Mouse (Mus musculus) heart, embryonic 14.5 days (tissue): ENCODE measurements around the gene Nubp1. TPM values are rescaled to one million over a fixed set of nuclear protein-coding genes. Genes with fewer than 3 reads are reported as not detected.

Experiments used
- ATAC-seq: fragments of 200-750 bp; cut with Nextera tagmentation; 2 replicates; pipeline ENCODE4 v1.8.0; 2017; ENCODE audit warnings: low read depth, moderate TSS enrichment; ENCODE audit not compliant: insufficient number of reproducible peaks, insufficient read depth, low FRiP score
- H3K27ac ChIP-seq, 2 experiments: fragments of 200-500 bp in 1 of 2; fragments of 300-500 bp in 1 of 2; sonication (generic) in 1 of 2; replicated peaks in 1 of 2; 2 replicates each; pipeline ENCODE4 v1.5.1; 2012 to 2014; ENCODE audit warnings: low read depth in 2 of 2, low read length in 2 of 2, control low read depth in 1 of 2, mild to moderate bottlenecking in 1 of 2, mixed read lengths in 1 of 2; ENCODE audit not compliant: control insufficient read depth in 1 of 2, insufficient read depth in 1 of 2
- H3K27me3 ChIP-seq: fragments of 300-500 bp; sonication (generic); 2 replicates; pipeline ENCODE4 v1.6.1; 2014; ENCODE audit warnings: mild to moderate bottlenecking, low read length, control low read depth; ENCODE audit not compliant: control insufficient read depth, insufficient read depth
- H3K36me3 ChIP-seq: fragments of 300-500 bp; sonication (generic); 2 replicates; pipeline ENCODE4 v1.6.1; 2014; ENCODE audit warnings: mild to moderate bottlenecking, control low read depth, low read length, mixed read lengths; ENCODE audit not compliant: control insufficient read depth, insufficient read depth
- H3K4me1 ChIP-seq, 2 experiments: fragments of 200-500 bp in 1 of 2; fragments of 300-500 bp in 1 of 2; sonication (generic) in 1 of 2; 2 replicates each; pipeline ENCODE4 v1.6.1; 2012 to 2014; ENCODE audit warnings: low read length in 2 of 2, control low read depth in 1 of 2, mixed read lengths in 1 of 2; ENCODE audit not compliant: control insufficient read depth in 2 of 2, insufficient read depth in 2 of 2
- H3K4me2 ChIP-seq: fragments of 300-500 bp; sonication (generic); 2 replicates; pipeline ENCODE4 v1.6.1; 2014; ENCODE audit warnings: mild to moderate bottlenecking, low read length
- H3K4me3 ChIP-seq, 2 experiments: fragments of 200-500 bp in 1 of 2; fragments of 300-500 bp in 1 of 2; sonication (generic) in 1 of 2; 2 replicates each; pipeline ENCODE4 v1.5.1; 2012 to 2014; ENCODE audit warnings: low read length in 2 of 2, mild to moderate bottlenecking in 2 of 2, control low read depth in 1 of 2, low read depth in 1 of 2, moderate library complexity in 1 of 2; ENCODE audit not compliant: control insufficient read depth in 1 of 2, insufficient read depth in 1 of 2
- H3K9ac ChIP-seq: fragments of 300-500 bp; sonication (generic); 2 replicates; pipeline ENCODE4 v1.6.1; 2014; ENCODE audit warnings: mild to moderate bottlenecking, low read length
- H3K9me3 ChIP-seq: fragments of 300-500 bp; sonication (generic); 2 replicates; pipeline ENCODE4 v1.6.1; 2016; ENCODE audit warnings: low read length, control low read depth; ENCODE audit not compliant: control insufficient read depth
- WGBS: fragments of 180-500 bp; shearing (Covaris S2); extraction: QIAGEN DNeasy Blood & Tissue Kit; methylation state at CpG from one replicate; pipeline ENCODE4 v1.1.7; 2014; 5-methylcytosine and 5-hydroxymethylcytosine counted together
- polyA plus RNA-seq: library from polyadenylated mRNA; unstranded; fragments of >200 nt; fragmentation: Nextera tagmentation; extraction: Ambion mirVana; gene quantifications from 2 replicates; pipeline ENCODE4 v1.2.1, GENCODE M21; 2014

Gene Nubp1
- polyA plus RNA-seq, 1 experiment from 2014 or later, result 33.7 TPM

GRCm38 (mm10) chr16:10453872-10454582 lies 42.3 kb downstream of the Nubp1 start:
- no peak overlapping the region for H3K4me3 ChIP-seq
- no peak for ATAC-seq
- 76% methylated on average over 6 of the region's 6 CpGs for WGBS
- H3K36me3 ChIP-seq, result no peaks in the 10 kb centered on the region
- no peaks in the 10 kb centered on the region for H3K27me3 ChIP-seq
- H3K27ac ChIP-seq, result no peak overlapping the region
- no peaks in the 10 kb centered on the region for H3K9me3 ChIP-seq
- no peak overlapping the region for H3K4me2 ChIP-seq
- H3K9ac ChIP-seq, result no peak overlapping the region
- H3K4me1 ChIP-seq, result peaks cover 16 to 20% of the 10 kb centered on the region in 2 experiments

GRCm38 (mm10) chr16:10454583-10454974 lies 42.8 kb downstream of the Nubp1 start:
- no peak overlapping the region for H3K27ac ChIP-seq
- no peaks in the 10 kb centered on the region for H3K9me3 ChIP-seq
- no peak overlapping the region for H3K9ac ChIP-seq
- H3K27me3 ChIP-seq, result no peaks in the 10 kb centered on the region
- no peak overlapping the region for H3K4me2 ChIP-seq
- WGBS, result 75% methylated on average over 3 of the region's 3 CpGs
- no peak overlapping the region for H3K4me3 ChIP-seq
- ATAC-seq, result no peak
- peaks cover 16 to 20% of the 10 kb centered on the region in 2 experiments for H3K4me1 ChIP-seq
- H3K36me3 ChIP-seq, result no peaks in the 10 kb centered on the region

- Histone ChIP-seq H3K27ac (no peak overlapping the region), H3K4me1 (peaks cover 0 to 2% of the 10 kb centered on the region in 2 experiments; a peak in 1 of 4 replicates), H3K4me2 (no peak overlapping the region), H3K4me3 (no peak overlapping the region), H3K9me3 (no peaks in the 10 kb centered on the region), H3K27me3 (no peaks in the 10 kb centered on the region), H3K36me3 (no peaks in the 10 kb centered on the region), H3K9ac (no peak overlapping the region)
- 67% methylated on average over 2 of the region's 2 CpGs for WGBS
- no peak for ATAC-seq
These were observed 48.4 kb downstream of the Nubp1 start for GRCm38 (mm10) chr16:10460188-10460587.

GRCm38 (mm10) chr16:10461178-10461577 lies 49.4 kb downstream of the Nubp1 start:
- peaks cover 0 to 5% of the 10 kb centered on the region in 2 experiments; a peak in 2 of 4 replicates for H3K4me1 ChIP-seq
- H3K27ac ChIP-seq, result no peak overlapping the region
- no peak overlapping the region for H3K4me3 ChIP-seq
- H3K9ac ChIP-seq, result no peak overlapping the region
- no peaks in the 10 kb centered on the region for H3K36me3 ChIP-seq
- 44% methylated on average over 2 of the region's 2 CpGs for WGBS
- H3K27me3 ChIP-seq, result no peaks in the 10 kb centered on the region
- no peak for ATAC-seq
- H3K9me3 ChIP-seq, result no peaks in the 10 kb centered on the region
- no peak overlapping the region for H3K4me2 ChIP-seq

GRCm38 (mm10) chr16:10465011-10465681 lies 53.4 kb downstream of the Nubp1 start:
- Histone ChIP-seq H3K36me3 (no peaks in the 10 kb centered on the region), H3K4me1 (peaks cover 0 to 5% of the 10 kb centered on the region in 2 experiments; a peak in 2 of 4 replicates), H3K4me2 (no peak overlapping the region), H3K4me3 (no peak overlapping the region), H3K27me3 (no peaks in the 10 kb centered on the region), H3K9ac (no peak overlapping the region), H3K9me3 (no peaks in the 10 kb centered on the region), H3K27ac (no peak overlapping the region)
- WGBS, result 22% methylated on average over 4 of the region's 4 CpGs
- ATAC-seq, result no peak

GRCm38 (mm10) chr16:10467391-10468107 lies 55.8 kb downstream of the Nubp1 start:
- Histone ChIP-seq H3K4me2 (no peak overlapping the region), H3K4me1 (peaks cover 0 to 5% of the 10 kb centered on the region in 2 experiments; a peak in 2 of 4 replicates), H3K27me3 (no peaks in the 10 kb centered on the region), H3K9ac (no peak overlapping the region), H3K27ac (no peak overlapping the region), H3K4me3 (no peak overlapping the region), H3K9me3 (no peaks in the 10 kb centered on the region), H3K36me3 (no peaks in the 10 kb centered on the region)
- no peak for ATAC-seq
- 38% methylated on average over 11 of the region's 11 CpGs for whole genome bisulfite sequencing

GRCm38 (mm10) chr16:10468201-10468600 lies 56.5 kb downstream of the Nubp1 start:
- no peak overlapping the region for H3K27ac ChIP-seq
- H3K4me2 ChIP-seq, result no peak overlapping the region
- no peak for ATAC-seq
- peaks cover 0 to 7% of the 10 kb centered on the region in 2 experiments; a peak in 2 of 4 replicates for H3K4me1 ChIP-seq
- WGBS, result 57% methylated on average over 1 of the region's 1 CpGs
- no peaks in the 10 kb centered on the region for H3K9me3 ChIP-seq
- H3K36me3 ChIP-seq, result no peaks in the 10 kb centered on the region
- no peak overlapping the region for H3K9ac ChIP-seq
- H3K27me3 ChIP-seq, result no peaks in the 10 kb centered on the region
- H3K4me3 ChIP-seq, result no peak overlapping the region
